Comparison of ENCODE assay signal across 8 mouse cellular contexts in genomic region chr9:72985250-72986220, GRCm38 (mm10). TPM values are rescaled to one million over a fixed set of nuclear protein-coding genes. Genes with fewer than 3 reads are reported as not detected.
DNase-seq lines count a peak whose midpoint lies in the region; ATAC-seq and TF ChIP-seq lines count a peak whose summit lies in the region.

TSS of gene Ccpg1os (minus strand) at chr9:72985382.
TSS of gene Ccpg1 (plus strand) at chr9:72985429.

- H3K36me3 ChIP-seq in forebrain, embryonic 10.5 days (replicated peaks): no peaks in the 10 kb centered on the region
- H3K36me3 ChIP-seq in heart, embryonic 15.5 days: no peaks in the 10 kb centered on the region
- no peaks in the 10 kb centered on the region for H3K36me3 ChIP-seq in liver, embryonic 14.5 days (replicated peaks; ENCODE audit: control insufficient read depth, insufficient read depth, low read depth)
- no peaks in the 10 kb centered on the region for H3K36me3 ChIP-seq in neural tube, embryonic 11.5 days (ENCODE audit: control insufficient read depth, insufficient read depth, low read length)
- H3K36me3 ChIP-seq in stomach, postnatal 0 days (ENCODE audit: control insufficient read depth, insufficient read depth, low read length): no peaks in the 10 kb centered on the region

- under 1% methylated on average over 88 of the region's 88 CpGs for WGBS in forebrain, embryonic 10.5 days
- under 1% methylated on average over 88 of the region's 88 CpGs for WGBS in heart, embryonic 15.5 days
- WGBS in liver, embryonic 14.5 days (ENCODE audit: insufficient replicate concordance): under 1% methylated on average over 88 of the region's 88 CpGs
- WGBS in neural tube, embryonic 11.5 days: under 1% methylated on average over 88 of the region's 88 CpGs
- under 1% methylated on average over 81 of the region's 88 CpGs for WGBS in stomach, postnatal 0 days

- ATAC-seq in heart, embryonic 15.5 days (replicated peaks; ENCODE audit: insufficient number of reproducible peaks, insufficient read depth, low FRiP score, low read depth): peak; percentile 99
- ATAC-seq in liver, embryonic 14.5 days (ENCODE audit: insufficient read depth): peak; percentile 99
- ATAC-seq in neural tube, embryonic 11.5 days (ENCODE audit: insufficient read depth, low FRiP score, low TSS enrichment): peak; percentile 98
- ATAC-seq in stomach, postnatal 0 days (ENCODE audit: low FRiP score, low TSS enrichment): peak; percentile 100

- peak; percentile 95 to 97 for DNase-seq in CD8-positive naive resting alpha-beta T cell, adult 2 months (ENCODE audit: low read depth in 2 of 2, low spot score in 2 of 2)
- peak; percentile 91 for DNase-seq in c-Kit-positive CD71-negative TER-119-negative erythroid progenitor cells, embryonic 14.5 days (ENCODE audit: low read depth)
- peak; percentile 97 for DNase-seq in forebrain, embryonic 10.5 days (ENCODE audit: extremely low spot score, low spot score)
- DNase-seq in kidney, postnatal 25 days: peak; percentile 97 to 99
- peak; percentile 92 to 93 (median 93) for DNase-seq in liver, embryonic 14.5 days (ENCODE audit: low read depth in 3 of 3, low spot score in 3 of 3)
- DNase-seq in neural tube, embryonic 11.5 days (ENCODE audit: low spot score): peak; percentile 96
- peak; percentile 96 for DNase-seq in stomach, postnatal 0 days (ENCODE audit: low spot score)

- H3K27ac ChIP-seq in forebrain, embryonic 10.5 days: peak within 1 kb of the TSS; percentile 84
- H3K27ac ChIP-seq in heart, embryonic 15.5 days: peak within 1 kb of the TSS; percentile 68
- peak within 1 kb of the TSS; percentile 17 for H3K27ac ChIP-seq in liver, embryonic 14.5 days
- peak within 1 kb of the TSS; percentile 83 for H3K27ac ChIP-seq in neural tube, embryonic 11.5 days (ENCODE audit: low read depth, low read length)
- peak within 1 kb of the TSS; percentile 58 for H3K27ac ChIP-seq in stomach, postnatal 0 days (replicated peaks)

- H3K4me3 ChIP-seq in forebrain, embryonic 10.5 days: peak within 1 kb of the TSS; percentile 77
- H3K4me3 ChIP-seq in heart, embryonic 15.5 days: peak within 1 kb of the TSS; percentile 87
- H3K4me3 ChIP-seq in liver, embryonic 14.5 days (ENCODE audit: insufficient read depth in 1 of 2, low read depth in 2 of 2, low read length in 2 of 2): peak within 1 kb of the TSS; percentile 76
- H3K4me3 ChIP-seq in neural tube, embryonic 11.5 days (ENCODE audit: low read depth, low read length): peak within 1 kb of the TSS; percentile 79
- peak within 1 kb of the TSS; percentile 85 for H3K4me3 ChIP-seq in stomach, postnatal 0 days (ENCODE audit: low read depth, low read length)

- no peak for TF ChIP-seq EP300 in liver, embryonic 14.5 days (IDR thresholded peaks at IDR 0.05; ENCODE audit: low read depth)
- TF ChIP-seq EP300 in stomach, postnatal 0 days (optimal IDR thresholded peaks at IDR 0.05): no peak

- no peaks in the 10 kb centered on the region for H3K27me3 ChIP-seq in forebrain, embryonic 10.5 days (ENCODE audit: poor library complexity, severe bottlenecking)
- H3K27me3 ChIP-seq in heart, embryonic 15.5 days: no peaks in the 10 kb centered on the region
- H3K27me3 ChIP-seq in liver, embryonic 14.5 days (ENCODE audit: control insufficient read depth, insufficient read depth, low read length): no peaks in the 10 kb centered on the region
- H3K27me3 ChIP-seq in neural tube, embryonic 11.5 days (ENCODE audit: control insufficient read depth, insufficient read depth, low read length): no peaks in the 10 kb centered on the region
- no peaks in the 10 kb centered on the region for H3K27me3 ChIP-seq in stomach, postnatal 0 days (ENCODE audit: control insufficient read depth, insufficient read depth, low read length)

- H3K9ac ChIP-seq in heart, embryonic 15.5 days: peak within 1 kb of the TSS; percentile 67
- H3K9ac ChIP-seq in liver, embryonic 14.5 days (replicated peaks): peak within 1 kb of the TSS; percentile 77
- H3K9ac ChIP-seq in neural tube, embryonic 11.5 days (ENCODE audit: low read length): peak within 1 kb of the TSS; percentile 75
- H3K9ac ChIP-seq in stomach, postnatal 0 days (ENCODE audit: low read length): peak within 1 kb of the TSS; percentile 84

- peak within 1 kb of the TSS; percentile 74 for H3K4me2 ChIP-seq in heart, embryonic 15.5 days
- peak within 1 kb of the TSS; percentile 96 for H3K4me2 ChIP-seq in liver, embryonic 14.5 days (ENCODE audit: low read depth)
- H3K4me2 ChIP-seq in neural tube, embryonic 11.5 days (ENCODE audit: low read depth): peak within 1 kb of the TSS; percentile 89
- peak within 1 kb of the TSS; percentile 78 for H3K4me2 ChIP-seq in stomach, postnatal 0 days (replicated peaks; ENCODE audit: low read depth)

- peak; percentile 48 for TF ChIP-seq CTCF in liver, embryonic 14.5 days (IDR thresholded peaks at IDR 0.05; ENCODE audit: low read depth)
- TF ChIP-seq CTCF in stomach, postnatal 0 days (IDR thresholded peaks at IDR 0.05; ENCODE audit: low read depth): peak; percentile 40

- H3K9me3 ChIP-seq in forebrain, embryonic 10.5 days: no peaks in the 10 kb centered on the region
- H3K9me3 ChIP-seq in heart, embryonic 15.5 days (replicated peaks): no peaks in the 10 kb centered on the region
- H3K9me3 ChIP-seq in liver, embryonic 14.5 days (ENCODE audit: control insufficient read depth, low read length): no peaks in the 10 kb centered on the region
- no peaks in the 10 kb centered on the region for H3K9me3 ChIP-seq in neural tube, embryonic 11.5 days (ENCODE audit: control insufficient read depth, low read length)
- H3K9me3 ChIP-seq in stomach, postnatal 0 days (ENCODE audit: control insufficient read depth, low read length): no peaks in the 10 kb centered on the region

- peaks cover 18% of the 10 kb centered on the region for H3K4me1 ChIP-seq in forebrain, embryonic 10.5 days
- peaks cover 10% of the 10 kb centered on the region for H3K4me1 ChIP-seq in heart, embryonic 15.5 days (replicated peaks)
- H3K4me1 ChIP-seq in liver, embryonic 14.5 days (replicated peaks; ENCODE audit: control insufficient read depth in 2 of 2, insufficient read depth in 2 of 2, low read length in 1 of 2): peaks cover 5 to 10% of the 10 kb centered on the region in 2 experiments
- H3K4me1 ChIP-seq in neural tube, embryonic 11.5 days (ENCODE audit: control insufficient read depth, insufficient read depth, low read length): no peaks in the 10 kb centered on the region
- no peaks in the 10 kb centered on the region for H3K4me1 ChIP-seq in stomach, postnatal 0 days (replicated peaks; ENCODE audit: control insufficient read depth, insufficient read depth)

RNA-seq across cellular contexts. Expression of gene Ccpg1os, which starts in this region (rescaled TPM):
- 15.4 and 18.7 TPM in 2 replicates for polyA plus RNA-seq in forebrain, embryonic 10.5 days (2016; fragmentation: Nextera tagmentation; extraction: Ambion mirVana)
- polyA plus RNA-seq in heart, embryonic 15.5 days (2015; fragmentation: Nextera tagmentation; extraction: Ambion mirVana): 12.8 and 15.4 TPM in 2 replicates
- polyA plus RNA-seq in liver, embryonic 14.5 days (2012; rRNA removed): 1.9 and 2.0 TPM in 2 replicates
- 2.7 and 3.0 TPM in 2 replicates for polyA plus RNA-seq in liver, embryonic 14.5 days (2014; fragmentation: Nextera tagmentation; extraction: Ambion mirVana)
- 19.0 and 19.7 TPM in 2 replicates for polyA plus RNA-seq in neural tube, embryonic 11.5 days (2014; fragmentation: Nextera tagmentation; extraction: Ambion mirVana)
- 10.6 and 12.0 TPM in 2 replicates for polyA plus RNA-seq in stomach, postnatal 0 days (2015; fragmentation: Nextera tagmentation; extraction: Ambion mirVana)

RNA-seq across cellular contexts. Expression of gene Ccpg1, which starts in this region (rescaled TPM):
- polyA plus RNA-seq in forebrain, embryonic 10.5 days (2016; fragmentation: Nextera tagmentation; extraction: Ambion mirVana): 15.5 and 15.9 TPM in 2 replicates
- 31.3 and 33.1 TPM in 2 replicates for polyA plus RNA-seq in heart, embryonic 15.5 days (2015; fragmentation: Nextera tagmentation; extraction: Ambion mirVana)
- 2.0 and 3.4 TPM in 2 replicates for polyA plus RNA-seq in liver, embryonic 14.5 days (2012; rRNA removed)
- polyA plus RNA-seq in liver, embryonic 14.5 days (2014; fragmentation: Nextera tagmentation; extraction: Ambion mirVana): 7.8 and 8.1 TPM in 2 replicates
- 20.4 and 28.8 TPM in 2 replicates for polyA plus RNA-seq in neural tube, embryonic 11.5 days (2014; fragmentation: Nextera tagmentation; extraction: Ambion mirVana)
- polyA plus RNA-seq in stomach, postnatal 0 days (2015; fragmentation: Nextera tagmentation; extraction: Ambion mirVana): 22.9 and 26.0 TPM in 2 replicates

Comparison
In these comparisons a context has a peak if more than half of its experiments do, and no peak if none do; other contexts are left out.
1. Peak in every context shown above with its lines: DNase-seq, ATAC-seq, H3K4me3 ChIP-seq and H3K27ac ChIP-seq.
2. H3K27ac ChIP-seq: peak in every context shown above with its lines; median percentile 84 in forebrain, embryonic 10.5 days; 83 in neural tube, embryonic 11.5 days; 68 in heart, embryonic 15.5 days; 58 in stomach, postnatal 0 days; 17 in liver, embryonic 14.5 days.